Mouse (Mus musculus) forebrain, embryonic 16.5 days (tissue): ENCODE measurements at regions not wholly inside any gene's neighbourhood (a gene's known extent, or its start where the extent isn't known, plus 50 kb on each side); places are given as distances from the start of the nearest gene placed in this dataset.

Experiments used
- ATAC-seq: fragments of 200-750 bp; cut with Nextera tagmentation; 2 replicates; pipeline ENCODE4 v1.8.0; 2017; ENCODE audit warnings: mild to moderate bottlenecking, moderate library complexity
- H3K27ac ChIP-seq: fragments of 300-500 bp; sonication (generic); 2 replicates; pipeline ENCODE4 v1.5.1; 2014; ENCODE audit warnings: low read length, control low read depth
- H3K27me3 ChIP-seq: fragments of 300-500 bp; sonication (generic); replicated peaks from 2 replicates; pipeline ENCODE4 v1.6.1; 2014; ENCODE audit warnings: low read length; ENCODE audit not compliant: control insufficient read depth, insufficient read depth
- H3K36me3 ChIP-seq: fragments of 300-500 bp; sonication (generic); 2 replicates; pipeline ENCODE4 v1.6.1; 2014; ENCODE audit not compliant: control insufficient read depth, insufficient read depth
- H3K4me1 ChIP-seq: fragments of 300-500 bp; sonication (generic); replicated peaks from 2 replicates; pipeline ENCODE4 v1.6.1; 2014; ENCODE audit warnings: low read length; ENCODE audit not compliant: control insufficient read depth, insufficient read depth
- H3K4me2 ChIP-seq: fragments of 300-500 bp; sonication (generic); 2 replicates; pipeline ENCODE4 v1.6.1; 2014; ENCODE audit warnings: mild to moderate bottlenecking, low read length, control low read depth
- H3K4me3 ChIP-seq: fragments of 300-500 bp; sonication (generic); replicated peaks from 2 replicates; pipeline ENCODE4 v1.5.1; 2014; ENCODE audit warnings: mild to moderate bottlenecking, low read length, control low read depth
- H3K9ac ChIP-seq: fragments of 300-500 bp; sonication (generic); replicated peaks from 2 replicates; pipeline ENCODE4 v1.6.1; 2014; ENCODE audit warnings: low read depth, low read length, control low read depth
- H3K9me3 ChIP-seq: fragments of 300-500 bp; sonication (generic); 2 replicates; pipeline ENCODE4 v1.6.1; 2016; ENCODE audit warnings: low read length; ENCODE audit not compliant: control insufficient read depth
- WGBS: fragments of 180-500 bp; shearing (Covaris S2); extraction: QIAGEN DNeasy Blood & Tissue Kit; methylation state at CpG from one replicate; pipeline ENCODE4 v1.1.7; 2014; 5-methylcytosine and 5-hydroxymethylcytosine counted together

DNA sequence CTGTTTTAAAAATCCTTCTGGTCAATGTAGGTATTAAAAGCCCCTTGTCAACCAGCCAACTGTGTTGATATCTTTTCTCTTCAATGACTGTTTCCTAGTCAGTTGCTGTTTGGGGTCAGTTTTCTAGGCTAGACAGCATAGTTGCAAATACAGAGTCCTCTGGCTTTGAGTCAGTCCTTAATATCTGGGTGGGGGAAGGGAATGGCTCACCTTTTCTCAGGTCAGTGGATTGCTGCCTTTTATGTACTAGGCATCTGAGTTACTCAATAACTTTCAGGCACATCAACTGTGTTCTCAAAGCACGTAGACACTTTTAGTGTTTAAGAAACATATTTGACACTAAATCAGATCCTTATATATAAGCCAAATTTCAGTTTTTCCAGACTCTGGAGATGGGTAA is 396.1 kb downstream of the Pik3r1 start:
- Histone ChIP-seq H3K36me3 (no peaks in the 10 kb centered on the region), H3K27me3 (no peaks in the 10 kb centered on the region), H3K4me1 (no peaks in the 10 kb centered on the region), H3K27ac (no peak overlapping the region), H3K9me3 (no peaks in the 10 kb centered on the region), H3K4me3 (no peak overlapping the region), H3K9ac (no peak overlapping the region), H3K4me2 (no peak overlapping the region)
- no peak for ATAC-seq
- 68% methylated on average over 1 of the region's 1 CpGs for WGBS

- H3K9ac ChIP-seq, result no peak overlapping the region
- no peaks in the 10 kb centered on the region for H3K9me3 ChIP-seq
- no peak overlapping the region for H3K4me3 ChIP-seq
- no peak overlapping the region for H3K27ac ChIP-seq
- 67% methylated on average over 5 of the region's 5 CpGs for WGBS
- no peaks in the 10 kb centered on the region for H3K27me3 ChIP-seq
- H3K36me3 ChIP-seq, result no peaks in the 10 kb centered on the region
- no peak overlapping the region for H3K4me2 ChIP-seq
- ATAC-seq, result no peak
- H3K4me1 ChIP-seq, result no peaks in the 10 kb centered on the region
Observed at GRCm38 (mm10) chr13:101368170-101368569, 399.8 kb downstream of the Pik3r1 start.

DNA sequence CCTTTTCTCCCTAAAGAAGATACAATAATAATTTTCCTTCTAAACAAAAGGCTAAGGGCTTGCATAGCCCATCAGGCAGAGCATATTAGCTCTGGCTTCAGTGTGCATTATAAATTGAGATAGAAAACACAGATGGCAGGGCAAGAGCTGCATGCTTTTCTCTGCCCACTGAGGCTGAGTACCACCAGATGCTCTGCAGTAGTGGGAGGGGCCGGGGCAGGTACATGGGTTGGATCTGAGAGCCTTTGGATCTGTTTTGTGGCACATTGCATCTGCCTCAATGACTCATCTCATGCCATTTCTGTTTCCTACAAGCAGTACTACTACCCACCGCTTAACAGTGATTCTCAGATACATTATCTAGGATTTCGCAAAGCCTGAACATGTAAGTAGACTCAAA is 412.7 kb downstream of the Pik3r1 start:
- no peak overlapping the region for H3K27ac ChIP-seq
- no peak overlapping the region for H3K9ac ChIP-seq
- 91% methylated on average over 3 of the region's 3 CpGs for WGBS
- H3K4me1 ChIP-seq, result no peaks in the 10 kb centered on the region
- H3K4me2 ChIP-seq, result no peak overlapping the region
- no peak for ATAC-seq
- H3K4me3 ChIP-seq, result no peak overlapping the region
- no peaks in the 10 kb centered on the region for H3K36me3 ChIP-seq
- H3K9me3 ChIP-seq, result no peaks in the 10 kb centered on the region
- H3K27me3 ChIP-seq, result no peaks in the 10 kb centered on the region

- Histone ChIP-seq H3K4me2 (no peak overlapping the region), H3K27ac (no peak overlapping the region), H3K9me3 (no peaks in the 10 kb centered on the region), H3K9ac (no peak overlapping the region), H3K27me3 (no peaks in the 10 kb centered on the region), H3K36me3 (no peaks in the 10 kb centered on the region), H3K4me3 (no peak overlapping the region), H3K4me1 (no peaks in the 10 kb centered on the region)
- WGBS, result 87% methylated on average over 4 of the region's 4 CpGs
- ATAC-seq, result no peak
Observed at GRCm38 (mm10) chr13:101351123-101351522, 416.9 kb downstream of the Pik3r1 start.

DNA sequence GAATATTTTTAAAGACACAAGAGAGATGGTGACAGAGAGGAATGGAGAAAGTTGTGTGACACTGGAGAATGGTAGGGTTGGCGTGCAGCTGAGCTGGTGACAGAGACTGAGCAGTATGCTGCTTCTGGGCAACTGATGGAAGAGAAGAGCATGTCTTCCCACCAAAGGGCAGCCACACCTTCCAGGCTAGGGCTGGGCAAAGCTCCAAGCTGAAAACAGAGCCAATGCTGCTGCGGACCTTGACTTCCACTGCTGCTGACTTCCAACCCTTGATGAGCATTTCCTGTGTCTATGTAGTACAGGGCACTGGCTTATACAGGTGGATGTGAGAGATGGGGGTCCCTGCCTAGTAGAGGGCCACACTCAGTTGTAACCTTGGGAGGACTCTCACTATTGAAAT is 418.7 kb downstream of the Pik3r1 start:
- no peaks in the 10 kb centered on the region for H3K9me3 ChIP-seq
- ATAC-seq, result no peak
- no peaks in the 10 kb centered on the region for H3K4me1 ChIP-seq
- no peak overlapping the region for H3K27ac ChIP-seq
- no peaks in the 10 kb centered on the region for H3K27me3 ChIP-seq
- H3K9ac ChIP-seq, result no peak overlapping the region
- no peaks in the 10 kb centered on the region for H3K36me3 ChIP-seq
- H3K4me2 ChIP-seq, result no peak overlapping the region
- H3K4me3 ChIP-seq, result no peak overlapping the region
- WGBS, result 92% methylated on average over 2 of the region's 2 CpGs

GRCm38 (mm10) chr13:101338280-101338872 is 429.6 kb downstream of the Pik3r1 start:
- no peak for ATAC-seq
- no peaks in the 10 kb centered on the region for H3K36me3 ChIP-seq
- H3K9me3 ChIP-seq, result no peaks in the 10 kb centered on the region
- WGBS, result 92% methylated on average over 3 of the region's 3 CpGs
- H3K27me3 ChIP-seq, result no peaks in the 10 kb centered on the region
- H3K4me2 ChIP-seq, result no peak overlapping the region
- no peak overlapping the region for H3K9ac ChIP-seq
- no peaks in the 10 kb centered on the region for H3K4me1 ChIP-seq
- H3K4me3 ChIP-seq, result no peak overlapping the region
- no peak overlapping the region for H3K27ac ChIP-seq

GRCm38 (mm10) chr13:101318621-101319020 is 449.4 kb downstream of the Pik3r1 start:
- Histone ChIP-seq H3K27me3 (no peaks in the 10 kb centered on the region), H3K4me1 (no peaks in the 10 kb centered on the region), H3K4me2 (no peak overlapping the region), H3K36me3 (no peaks in the 10 kb centered on the region), H3K9ac (no peak overlapping the region), H3K27ac (no peak overlapping the region), H3K9me3 (no peaks in the 10 kb centered on the region), H3K4me3 (no peak overlapping the region)
- no peak for ATAC-seq
- 39% methylated on average over 4 of the region's 4 CpGs for WGBS

- Histone ChIP-seq H3K27me3 (no peaks in the 10 kb centered on the region), H3K27ac (no peak overlapping the region), H3K4me1 (no peaks in the 10 kb centered on the region), H3K9me3 (no peaks in the 10 kb centered on the region), H3K9ac (no peak overlapping the region), H3K36me3 (no peaks in the 10 kb centered on the region), H3K4me3 (no peak overlapping the region), H3K4me2 (no peak overlapping the region)
- WGBS, result 96% methylated on average over 4 of the region's 4 CpGs
- no peak for ATAC-seq
Observed at GRCm38 (mm10) chr13:101316336-101316735, 451.7 kb downstream of the Pik3r1 start.

DNA sequence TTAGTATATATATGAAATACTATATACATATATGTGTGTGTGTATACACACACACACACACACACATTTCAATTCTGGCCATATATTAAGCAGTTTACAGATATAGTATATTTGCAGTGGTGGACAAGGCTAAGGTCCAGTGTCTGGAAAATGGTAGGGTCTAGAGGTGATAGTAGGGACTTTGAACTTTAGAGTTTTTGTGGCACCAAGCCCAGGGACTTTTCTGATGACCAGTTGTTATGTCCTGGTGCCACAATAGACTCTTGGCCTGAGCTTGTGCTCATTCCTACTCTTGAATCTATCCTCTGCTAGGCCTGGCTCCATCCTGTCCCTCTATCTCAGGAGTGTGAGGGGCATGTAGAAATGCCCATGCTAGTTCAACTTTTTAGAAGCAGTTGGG is 454.0 kb downstream of the Pik3r1 start:
- no peak overlapping the region for H3K4me3 ChIP-seq
- H3K4me2 ChIP-seq, result no peak overlapping the region
- no peak for ATAC-seq
- no peaks in the 10 kb centered on the region for H3K9me3 ChIP-seq
- no peak overlapping the region for H3K9ac ChIP-seq
- H3K36me3 ChIP-seq, result no peaks in the 10 kb centered on the region
- H3K4me1 ChIP-seq, result no peaks in the 10 kb centered on the region
- no peak overlapping the region for H3K27ac ChIP-seq
- no peaks in the 10 kb centered on the region for H3K27me3 ChIP-seq

DNA sequence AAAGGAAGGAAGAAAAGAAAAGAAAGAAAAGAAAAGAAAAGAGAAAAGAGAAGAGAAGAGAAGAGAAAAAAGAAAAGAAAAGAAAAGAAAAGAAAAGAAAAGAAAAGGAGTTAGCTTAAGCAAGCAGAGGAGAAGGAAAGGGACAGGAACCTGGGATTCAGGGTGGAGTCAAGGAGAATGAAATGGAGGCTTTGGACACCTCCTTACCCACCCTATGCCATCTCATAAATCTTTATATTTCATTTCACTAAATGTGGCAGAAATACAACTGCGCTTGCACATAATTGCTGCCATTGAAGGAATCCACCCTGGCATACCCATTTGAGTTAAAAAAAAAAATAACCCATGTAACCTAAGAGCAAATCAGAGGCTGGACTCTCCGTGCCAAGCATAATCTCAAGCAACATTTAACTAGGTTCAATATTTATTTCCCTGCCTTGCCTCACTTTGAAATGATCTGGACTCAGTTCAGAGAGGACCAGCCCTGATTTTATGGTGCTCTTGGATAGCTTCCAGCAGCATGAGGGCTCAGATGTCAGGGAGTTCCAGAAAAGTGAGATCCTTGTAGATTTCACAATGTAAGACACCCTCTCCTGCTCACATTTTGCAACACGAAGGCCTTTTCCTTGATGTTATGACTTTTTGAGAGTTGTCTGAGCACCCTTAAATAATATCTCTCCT is 456.2 kb downstream of the Pik3r1 start:
- H3K27ac ChIP-seq, result no peak overlapping the region
- no peaks in the 10 kb centered on the region for H3K27me3 ChIP-seq
- H3K9me3 ChIP-seq, result no peaks in the 10 kb centered on the region
- no peak overlapping the region for H3K9ac ChIP-seq
- H3K4me1 ChIP-seq, result no peaks in the 10 kb centered on the region
- no peak overlapping the region for H3K4me2 ChIP-seq
- WGBS, result 77% methylated on average over 3 of the region's 3 CpGs
- H3K36me3 ChIP-seq, result no peaks in the 10 kb centered on the region
- no peak for ATAC-seq
- no peak overlapping the region for H3K4me3 ChIP-seq
